Mouse (Mus musculus) neural tube, embryonic 15.5 days (tissue): Measurements from ENCODE around the gene Aatk. TPM values are rescaled to one million over a fixed set of nuclear protein-coding genes. Genes with fewer than 3 reads are reported as not detected.

Experiments
- ATAC-seq: fragments of 200-750 bp; cut with Nextera tagmentation; 2 replicates; pipeline ENCODE4 v1.8.0; 2017; ENCODE audit warnings: mild to moderate bottlenecking, moderate TSS enrichment, moderate library complexity; ENCODE audit not compliant: low FRiP score
- H3K27ac ChIP-seq: fragments of 300-500 bp; sonication (generic); replicated peaks from 2 replicates; pipeline ENCODE4 v1.5.1; 2015; ENCODE audit warnings: mild to moderate bottlenecking, inconsistent platforms
- H3K27me3 ChIP-seq: fragments of 300-500 bp; sonication (generic); replicated peaks from 2 replicates; pipeline ENCODE4 v1.6.1; 2015; ENCODE audit warnings: inconsistent platforms
- H3K36me3 ChIP-seq: fragments of 300-500 bp; sonication (generic); 2 replicates; pipeline ENCODE4 v1.6.1; 2015; ENCODE audit warnings: inconsistent platforms
- H3K4me1 ChIP-seq: fragments of 300-500 bp; sonication (generic); 2 replicates; pipeline ENCODE4 v1.6.1; 2015; ENCODE audit warnings: inconsistent platforms
- H3K4me2 ChIP-seq: fragments of 300-500 bp; sonication (generic); 2 replicates; pipeline ENCODE4 v1.6.1; 2015; ENCODE audit warnings: inconsistent platforms, mild to moderate bottlenecking, moderate library complexity
- H3K4me3 ChIP-seq: fragments of 300-500 bp; sonication (generic); replicated peaks from 2 replicates; pipeline ENCODE4 v1.5.1; 2015; ENCODE audit warnings: mild to moderate bottlenecking, inconsistent platforms
- H3K9ac ChIP-seq: fragments of 300-500 bp; sonication (generic); replicated peaks from 2 replicates; pipeline ENCODE4 v1.6.1; 2015; ENCODE audit warnings: mild to moderate bottlenecking, inconsistent platforms
- H3K9me3 ChIP-seq: fragments of 300-500 bp; sonication (generic); replicated peaks from 2 replicates; pipeline ENCODE4 v1.6.1; 2016; ENCODE audit warnings: inconsistent platforms
- WGBS: fragments of 180-500 bp; shearing (Covaris S2); methylation state at CpG from one replicate; pipeline ENCODE4 v1.1.7; 2015; ENCODE audit warnings: mixed read lengths; 5-methylcytosine and 5-hydroxymethylcytosine counted together
- polyA plus RNA-seq: library from polyadenylated mRNA; unstranded; fragments of >200 nt; fragmentation: Nextera tagmentation; extraction: Ambion mirVana; gene quantifications from 2 replicates; pipeline ENCODE4 v1.2.1, GENCODE M21; 2015

Aatk gene
- polyA plus RNA-seq, 1 experiment from 2014 or later, result 46.2 TPM

- Histone ChIP-seq H3K36me3 (0 out of 2 replicates have a peak, but pooled peaks cover 5% of the 10 kb centered on the region), H3K27me3 (no peaks in the 10 kb centered on the region), H3K4me2 (no peak overlapping the region), H3K4me3 (no peak overlapping the region), H3K9ac (no peak overlapping the region), H3K4me1 (no peaks in the 10 kb centered on the region), H3K27ac (no peak overlapping the region), H3K9me3 (no peaks in the 10 kb centered on the region)
- WGBS, result 86% methylated on average over 2 of the region's 2 CpGs
- ATAC-seq, result no peak
These were observed 63.8 kb downstream of the Aatk start for GRCm38 (mm10) chr11:119983151-119983550.

DNA sequence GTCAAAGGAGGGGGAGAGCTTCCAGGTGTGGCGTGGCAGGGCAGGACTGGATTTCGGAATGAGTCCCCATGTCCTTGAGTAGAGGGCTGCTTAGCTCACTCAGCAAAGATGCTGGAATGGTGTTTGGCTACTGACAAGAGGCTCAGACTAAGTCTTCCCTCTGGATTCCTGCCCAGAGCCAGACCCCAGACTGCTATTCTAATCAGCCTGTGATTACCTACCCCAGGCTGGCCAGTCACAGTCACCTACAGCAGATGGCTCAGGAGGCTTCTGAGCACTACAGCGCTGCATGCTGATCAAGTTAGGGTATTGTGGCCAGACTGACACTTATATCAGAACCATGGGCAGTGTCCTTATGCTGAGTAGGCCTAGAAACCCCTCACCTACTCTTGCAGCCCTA is 64.7 kb downstream of the Aatk start:
- no peak overlapping the region for H3K27ac ChIP-seq
- H3K9me3 ChIP-seq, result no peaks in the 10 kb centered on the region

GRCm38 (mm10) chr11:119981769-119982168 is 65.2 kb downstream of the Aatk start:
- 0 out of 2 replicates have a peak, but pooled peaks cover 5% of the 10 kb centered on the region for H3K36me3 ChIP-seq
- no peaks in the 10 kb centered on the region for H3K9me3 ChIP-seq
- no peak overlapping the region for H3K4me3 ChIP-seq
- no peak overlapping the region for H3K9ac ChIP-seq
- H3K27ac ChIP-seq, result no peak overlapping the region
- H3K4me2 ChIP-seq, result no peak overlapping the region
- WGBS, result 72% methylated on average over 3 of the region's 3 CpGs
- H3K27me3 ChIP-seq, result no peaks in the 10 kb centered on the region
- no peaks in the 10 kb centered on the region for H3K4me1 ChIP-seq
- no peak for ATAC-seq

More for the DNA sequence above, 64.7 kb downstream of the Aatk start:
- no peaks in the 10 kb centered on the region for H3K27me3 ChIP-seq
- no peak overlapping the region for H3K4me2 ChIP-seq
- ATAC-seq, result no peak
- H3K36me3 ChIP-seq, result 0 out of 2 replicates have a peak, but pooled peaks cover 5% of the 10 kb centered on the region
- 92% methylated on average over 3 of the region's 3 CpGs for WGBS
- no peak overlapping the region for H3K9ac ChIP-seq
- no peaks in the 10 kb centered on the region for H3K4me1 ChIP-seq
- H3K4me3 ChIP-seq, result no peak overlapping the region

GRCm38 (mm10) chr11:119979596-119980385 is 67.2 kb downstream of the Aatk start:
- Histone ChIP-seq H3K36me3 (0 out of 2 replicates have a peak, but pooled peaks cover 5% of the 10 kb centered on the region), H3K9me3 (no peaks in the 10 kb centered on the region), H3K4me1 (no peaks in the 10 kb centered on the region), H3K9ac (no peak overlapping the region), H3K27me3 (no peaks in the 10 kb centered on the region), H3K4me3 (no peak overlapping the region), H3K27ac (no peak overlapping the region), H3K4me2 (no peak overlapping the region)
- 64% methylated on average over 10 of the region's 10 CpGs for WGBS
- no peak for ATAC-seq

DNA sequence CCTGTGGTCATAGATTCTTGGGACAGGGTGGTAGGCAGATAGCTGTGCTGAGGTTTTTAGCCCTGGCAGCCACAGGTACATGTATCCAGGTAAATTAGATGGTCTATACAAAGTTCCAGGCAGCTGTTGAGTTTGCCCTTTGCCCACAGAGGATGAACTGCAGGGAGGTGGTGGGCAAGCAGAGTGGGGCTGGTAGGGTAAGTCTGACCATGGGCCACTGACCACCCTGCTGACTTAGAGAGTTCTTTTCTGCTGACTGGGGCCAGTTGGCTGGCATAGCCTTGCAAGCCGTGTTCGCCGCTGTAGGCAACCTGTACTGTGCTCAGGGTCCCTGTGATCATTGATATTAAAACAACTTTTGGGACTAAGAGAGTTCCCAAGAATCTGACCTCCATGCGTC is 68.3 kb downstream of the Aatk start:
- no peak overlapping the region for H3K27ac ChIP-seq
- H3K9ac ChIP-seq, result no peak overlapping the region
- no peaks in the 10 kb centered on the region for H3K27me3 ChIP-seq
- H3K4me1 ChIP-seq, result no peaks in the 10 kb centered on the region
- H3K36me3 ChIP-seq, result 0 out of 2 replicates have a peak, but pooled peaks cover 5% of the 10 kb centered on the region
- no peak for ATAC-seq
- WGBS, result 98% methylated on average over 4 of the region's 4 CpGs
- no peak overlapping the region for H3K4me2 ChIP-seq
- no peaks in the 10 kb centered on the region for H3K9me3 ChIP-seq
- no peak overlapping the region for H3K4me3 ChIP-seq

DNA sequence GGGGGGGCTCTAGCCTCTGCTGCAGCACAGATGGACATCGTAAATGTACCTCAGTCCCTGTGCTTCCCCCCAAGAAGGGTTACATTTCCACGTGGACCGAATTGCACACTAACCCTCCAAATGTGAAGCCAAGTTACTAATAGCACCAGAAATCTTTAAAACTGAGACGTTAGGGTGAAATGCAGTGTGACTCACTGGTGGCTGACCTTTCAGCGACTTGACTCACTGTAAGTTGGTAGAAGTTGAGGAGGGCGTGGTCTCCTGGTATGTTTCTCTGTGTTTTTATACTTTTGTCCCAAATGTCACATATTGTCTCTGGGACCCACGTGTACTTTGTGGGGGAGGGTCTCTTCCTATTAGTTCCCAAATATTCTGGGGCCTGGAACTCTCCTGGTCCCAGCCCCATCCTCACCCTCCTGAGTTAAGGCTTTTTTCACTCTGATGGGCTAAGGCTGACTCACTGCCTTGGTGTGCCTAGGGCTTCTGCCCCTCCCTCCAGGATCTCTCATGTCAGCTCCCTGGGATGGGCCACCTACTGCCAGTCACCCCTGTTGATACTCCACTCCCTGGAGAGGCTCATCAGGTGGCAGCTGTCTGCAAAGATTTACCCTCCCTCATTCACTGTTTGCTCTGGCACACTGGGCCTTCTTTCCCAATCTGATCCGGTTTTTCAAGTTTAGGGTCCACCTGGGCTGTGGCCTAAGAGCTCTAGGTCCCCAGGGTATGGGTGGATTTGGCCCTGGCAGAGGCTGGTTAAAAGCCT is 71.0 kb downstream of the Aatk start:
- Histone ChIP-seq H3K27me3 (no peaks in the 10 kb centered on the region), H3K27ac (no peak overlapping the region), H3K4me2 (no peak overlapping the region), H3K9ac (no peak overlapping the region), H3K4me3 (no peak overlapping the region), H3K36me3 (no peaks in the 10 kb centered on the region), H3K4me1 (peaks cover 7% of the 10 kb centered on the region), H3K9me3 (no peaks in the 10 kb centered on the region)
- ATAC-seq, result no peak
- WGBS, result 84% methylated on average over 8 of the region's 8 CpGs

DNA sequence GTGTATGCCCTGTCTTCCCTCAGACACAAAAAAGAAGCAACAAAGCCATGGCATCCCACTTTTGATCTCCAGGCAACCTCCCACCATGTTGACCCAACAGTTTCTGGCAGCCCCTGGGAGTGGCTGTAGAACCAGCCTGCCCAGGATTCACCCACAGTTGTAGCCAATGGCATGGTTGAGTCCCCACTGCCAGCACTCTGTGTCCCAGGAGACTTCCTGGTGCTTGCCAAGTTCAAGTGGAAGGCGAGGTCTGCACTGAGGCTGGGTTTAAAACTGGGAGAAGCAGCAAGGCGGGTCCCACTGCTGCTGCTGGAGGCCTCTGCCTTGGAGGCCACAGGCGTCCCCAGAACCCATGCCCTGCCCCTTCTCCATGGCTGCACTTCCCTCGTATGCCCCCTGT is 73.2 kb downstream of the Aatk start:
- H3K4me2 ChIP-seq, result no peak overlapping the region
- H3K9me3 ChIP-seq, result no peaks in the 10 kb centered on the region
- H3K27ac ChIP-seq, result no peak overlapping the region
- no peaks in the 10 kb centered on the region for H3K27me3 ChIP-seq
- H3K4me3 ChIP-seq, result no peak overlapping the region
- H3K9ac ChIP-seq, result no peak overlapping the region
- WGBS, result 88% methylated on average over 4 of the region's 4 CpGs
- peaks cover 25% of the 10 kb centered on the region for H3K4me1 ChIP-seq
- ATAC-seq, result no peak
- H3K36me3 ChIP-seq, result no peaks in the 10 kb centered on the region

- H3K27me3 ChIP-seq, result no peaks in the 10 kb centered on the region
- H3K4me3 ChIP-seq, result no peak overlapping the region
- peak; percentile 62 for ATAC-seq
- no peaks in the 10 kb centered on the region for H3K9me3 ChIP-seq
- no peaks in the 10 kb centered on the region for H3K36me3 ChIP-seq
- no peak overlapping the region for H3K9ac ChIP-seq
- peak overlapping the region; percentile 69 for H3K27ac ChIP-seq
- H3K4me1 ChIP-seq, result peaks cover 32% of the 10 kb centered on the region
- no peak overlapping the region; the same call in 1 of the 2 replicates for H3K4me2 ChIP-seq
- 24% methylated on average over 12 of the region's 12 CpGs for WGBS
These were observed 76.7 kb downstream of the Aatk start for GRCm38 (mm10) chr11:119970021-119970851.

DNA sequence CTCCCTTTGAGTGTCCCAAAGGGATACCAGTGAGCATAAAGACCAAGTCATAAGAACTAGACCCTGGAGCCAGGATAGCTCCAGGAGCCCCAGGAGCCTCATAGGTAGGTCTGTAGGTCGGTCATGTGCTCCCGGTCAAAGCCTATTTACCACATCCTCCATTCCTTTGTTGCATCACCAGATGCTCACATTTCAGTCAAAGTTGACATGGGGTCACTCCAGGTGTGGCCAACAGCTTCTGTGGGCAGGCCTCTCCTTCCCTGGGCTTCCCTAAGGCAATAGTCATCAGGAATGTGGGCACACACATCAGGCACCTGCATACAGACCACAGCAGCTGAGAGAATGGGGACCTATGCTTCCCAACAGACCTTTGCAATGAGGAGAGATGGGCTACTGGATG is 79.1 kb downstream of the Aatk start:
- ATAC-seq, result no peak
- Histone ChIP-seq H3K27me3 (no peaks in the 10 kb centered on the region), H3K27ac (no peak overlapping the region), H3K36me3 (no peaks in the 10 kb centered on the region), H3K9me3 (no peaks in the 10 kb centered on the region), H3K4me2 (no peak overlapping the region), H3K4me1 (peaks cover 32% of the 10 kb centered on the region), H3K9ac (no peak overlapping the region), H3K4me3 (no peak overlapping the region)
- 88% methylated on average over 2 of the region's 2 CpGs for WGBS

DNA sequence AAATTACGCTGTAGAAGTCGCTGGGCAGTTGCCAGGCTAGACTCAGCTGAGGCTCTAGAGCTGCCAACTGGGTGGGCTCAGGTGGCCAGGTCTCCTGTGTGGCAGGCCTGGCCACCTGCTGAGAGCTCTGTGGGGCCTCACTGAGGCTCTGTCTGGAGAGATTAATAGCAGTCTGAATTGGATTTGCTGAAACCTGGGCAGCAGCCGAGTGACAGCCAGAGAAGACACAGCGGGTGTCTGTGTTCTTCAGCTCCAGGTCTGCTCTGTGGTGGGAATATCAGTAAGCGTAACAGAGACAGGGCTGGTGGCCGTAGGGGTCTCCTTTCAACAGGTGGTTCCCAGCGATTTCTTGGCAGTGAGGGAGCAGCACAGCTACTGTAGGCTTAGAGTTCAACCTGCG is 79.6 kb downstream of the Aatk start:
- Histone ChIP-seq H3K4me2 (no peak overlapping the region), H3K9ac (no peak overlapping the region), H3K27me3 (no peaks in the 10 kb centered on the region), H3K27ac (no peak overlapping the region), H3K4me1 (peaks cover 32% of the 10 kb centered on the region), H3K36me3 (no peaks in the 10 kb centered on the region), H3K4me3 (no peak overlapping the region), H3K9me3 (no peaks in the 10 kb centered on the region)
- no peak for ATAC-seq
- WGBS, result 70% methylated on average over 8 of the region's 8 CpGs

DNA sequence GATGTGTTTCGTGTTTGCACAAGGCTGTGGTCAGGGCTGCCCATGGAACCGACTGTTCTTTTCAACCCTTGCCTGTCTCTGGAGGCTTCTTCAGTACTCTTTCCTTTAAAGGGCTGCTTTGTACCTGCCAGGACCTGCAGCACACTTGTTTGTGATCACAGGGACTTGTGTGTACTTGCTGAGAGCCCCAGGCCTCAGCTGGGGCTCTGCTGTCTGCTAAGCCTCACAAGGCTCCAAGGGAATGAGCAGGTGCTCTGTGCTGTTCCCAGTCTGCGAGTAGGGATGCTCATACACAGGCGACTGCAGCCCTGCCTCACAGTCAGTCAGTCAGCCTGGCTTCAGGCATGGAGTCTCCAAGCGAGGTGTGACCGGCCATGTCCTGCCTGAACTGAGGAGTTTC is 80.7 kb downstream of the Aatk start:
- peaks cover 29% of the 10 kb centered on the region for H3K4me1 ChIP-seq

More for the DNA sequence above, 80.7 kb downstream of the Aatk start:
- no peak for ATAC-seq
- H3K4me3 ChIP-seq, result no peak overlapping the region
- no peaks in the 10 kb centered on the region for H3K36me3 ChIP-seq
- 88% methylated on average over 6 of the region's 6 CpGs for WGBS
- H3K9ac ChIP-seq, result no peak overlapping the region
- H3K9me3 ChIP-seq, result no peaks in the 10 kb centered on the region
- no peak overlapping the region for H3K27ac ChIP-seq
- no peak overlapping the region for H3K4me2 ChIP-seq
- no peaks in the 10 kb centered on the region for H3K27me3 ChIP-seq
